Mouse (Mus musculus): ENCODE results near the gene Birc7. TPM values are rescaled to one million over a fixed set of nuclear protein-coding genes. Genes with fewer than 3 reads are reported as not detected.
A peak's percentile ranks its signal among the peaks of the same experiment; 100 is the strongest.

Gene Birc7
- not detected for polyA plus RNA-seq (2012; fragmentation: generic; extraction: Trizol)

GRCm38 (mm10) chr2:180928723-180929122, at the start of gene Birc7:
Birc7 (plus strand) TSS chr2:180929023.
- peaks cover 47% of the 10 kb centered on the region for H3K27me3 ChIP-seq (ENCODE audit: control insufficient read depth, insufficient read depth, insufficient read length)
- no peak within 1 kb of the TSS for H3K4me2 ChIP-seq (ENCODE audit: low read depth)
- no peak within 1 kb of the TSS for H3ac ChIP-seq (ENCODE audit: control insufficient read depth, insufficient read length)
- TF ChIP-seq USF1 (IDR thresholded peaks at IDR 0.05; ENCODE audit: low read depth), result no peak
- TF ChIP-seq MYOG (IDR thresholded peaks at IDR 0.05; ENCODE audit: control insufficient read depth in 1 of 3, insufficient read depth in 1 of 3, insufficient read length in 2 of 3, low read depth in 2 of 3), result no peak
- no peak for TF ChIP-seq MYOD1 (IDR thresholded peaks at IDR 0.05; ENCODE audit: control insufficient read depth in 1 of 3, insufficient read length in 2 of 3, low read depth in 2 of 3)
- TF ChIP-seq SRF (IDR thresholded peaks at IDR 0.05; ENCODE audit: control insufficient read depth, insufficient read length, low read depth), result no peak
- TF ChIP-seq CEBPB (IDR thresholded peaks at IDR 0.05; ENCODE audit: insufficient read depth, poor library complexity, severe bottlenecking), result no peak
- TF ChIP-seq E2F4 (IDR thresholded peaks at IDR 0.05; ENCODE audit: insufficient read depth), result no peak
- TF ChIP-seq TCF3 (IDR thresholded peaks at IDR 0.05; ENCODE audit: insufficient read length, low read depth), result no peak
- TF ChIP-seq TCF12 (IDR thresholded peaks at IDR 0.05; ENCODE audit: insufficient read depth, poor library complexity, severe bottlenecking), result no peak
- no peak within 1 kb of the TSS for H3K4me3 ChIP-seq
- H3K36me3 ChIP-seq (ENCODE audit: control insufficient read depth, insufficient read depth), result no peaks in the 10 kb centered on the region
- no peaks in the 10 kb centered on the region for H3K79me2 ChIP-seq (ENCODE audit: control insufficient read depth, insufficient read depth)

- H3K4me2 ChIP-seq (ENCODE audit: low read depth), result no peak overlapping the region
- H3ac ChIP-seq (ENCODE audit: control insufficient read depth, insufficient read length), result no peak overlapping the region
- H3K27me3 ChIP-seq (ENCODE audit: control insufficient read depth, insufficient read depth, insufficient read length), result peaks cover 35% of the 10 kb centered on the region
- TF ChIP-seq E2F4 (IDR thresholded peaks at IDR 0.05; ENCODE audit: insufficient read depth) (no peak), CEBPB (IDR thresholded peaks at IDR 0.05; ENCODE audit: insufficient read depth, poor library complexity, severe bottlenecking) (no peak), POLR2AphosphoS2 (IDR thresholded peaks at IDR 0.05; ENCODE audit: insufficient read length, low read depth) (no peak), MYOD1 (IDR thresholded peaks at IDR 0.05; ENCODE audit: control insufficient read depth in 1 of 3, insufficient read length in 2 of 3, low read depth in 2 of 3) (no peak), USF1 (IDR thresholded peaks at IDR 0.05; ENCODE audit: low read depth) (no peak), MAX (IDR thresholded peaks at IDR 0.05; ENCODE audit: low read depth) (no peak), POLR2A (IDR thresholded peaks at IDR 0.05; ENCODE audit: insufficient read length, low read depth) (no peak), SRF (IDR thresholded peaks at IDR 0.05; ENCODE audit: control insufficient read depth, insufficient read length, low read depth) (no peak), MYOG (IDR thresholded peaks at IDR 0.05; ENCODE audit: control insufficient read depth in 1 of 3, insufficient read depth in 1 of 3, insufficient read length in 2 of 3, low read depth in 2 of 3) (no peak), REST (IDR thresholded peaks at IDR 0.05; ENCODE audit: insufficient read depth, insufficient read length) (no peak), TCF3 (IDR thresholded peaks at IDR 0.05; ENCODE audit: insufficient read length, low read depth) (no peak), TCF12 (IDR thresholded peaks at IDR 0.05; ENCODE audit: insufficient read depth, poor library complexity, severe bottlenecking) (no peak)
- H3K79me2 ChIP-seq (ENCODE audit: control insufficient read depth, insufficient read depth), result no peaks in the 10 kb centered on the region
- no peak overlapping the region for H3K4me3 ChIP-seq
- H3K36me3 ChIP-seq (ENCODE audit: control insufficient read depth, insufficient read depth), result no peaks in the 10 kb centered on the region
Measured at GRCm38 (mm10) chr2:180879365-180880067, 49.3 kb upstream of the Birc7 start.

- TF ChIP-seq REST (IDR thresholded peaks at IDR 0.05; ENCODE audit: insufficient read depth, insufficient read length), result no peak
- no peak for TF ChIP-seq E2F4 (IDR thresholded peaks at IDR 0.05; ENCODE audit: insufficient read depth)
- TF ChIP-seq POLR2A (IDR thresholded peaks at IDR 0.05; ENCODE audit: insufficient read length, low read depth), result no peak
- no peak for TF ChIP-seq POLR2AphosphoS2 (IDR thresholded peaks at IDR 0.05; ENCODE audit: insufficient read length, low read depth)
- TF ChIP-seq SRF (IDR thresholded peaks at IDR 0.05; ENCODE audit: control insufficient read depth, insufficient read length, low read depth), result no peak
- TF ChIP-seq MYOG (IDR thresholded peaks at IDR 0.05; ENCODE audit: control insufficient read depth in 1 of 3, insufficient read depth in 1 of 3, insufficient read length in 2 of 3, low read depth in 2 of 3), result no peak
- no peak for TF ChIP-seq MAX (IDR thresholded peaks at IDR 0.05; ENCODE audit: low read depth)
- H3K4me2 ChIP-seq (ENCODE audit: low read depth), result no peak overlapping the region
Measured at GRCm38 (mm10) chr2:180881281-180881680, 47.5 kb upstream of the Birc7 start.

GRCm38 (mm10) chr2:180885270-180885669, 43.6 kb upstream of the Birc7 start:
- Histone ChIP-seq H3K79me2 (ENCODE audit: control insufficient read depth, insufficient read depth) (no peaks in the 10 kb centered on the region), H3K27me3 (ENCODE audit: control insufficient read depth, insufficient read depth, insufficient read length) (peaks cover 47% of the 10 kb centered on the region), H3K4me3 (no peak overlapping the region), H3K36me3 (ENCODE audit: control insufficient read depth, insufficient read depth) (no peaks in the 10 kb centered on the region), H3ac (ENCODE audit: control insufficient read depth, insufficient read length) (no peak overlapping the region), H3K4me2 (ENCODE audit: low read depth) (no peak overlapping the region)
- TF ChIP-seq REST (IDR thresholded peaks at IDR 0.05; ENCODE audit: insufficient read depth, insufficient read length) (peak; percentile 64), TCF12 (IDR thresholded peaks at IDR 0.05; ENCODE audit: insufficient read depth, poor library complexity, severe bottlenecking) (no peak)

More at GRCm38 (mm10) chr2:180881281-180881680, 47.5 kb upstream of the Birc7 start:
- no peaks in the 10 kb centered on the region for H3K36me3 ChIP-seq (ENCODE audit: control insufficient read depth, insufficient read depth)
- peaks cover 35% of the 10 kb centered on the region for H3K27me3 ChIP-seq (ENCODE audit: control insufficient read depth, insufficient read depth, insufficient read length)
- H3K79me2 ChIP-seq (ENCODE audit: control insufficient read depth, insufficient read depth), result no peaks in the 10 kb centered on the region
- H3ac ChIP-seq (ENCODE audit: control insufficient read depth, insufficient read length), result no peak overlapping the region
- no peak overlapping the region for H3K4me3 ChIP-seq

- Histone ChIP-seq H3ac (ENCODE audit: control insufficient read depth, insufficient read length) (no peak overlapping the region), H3K79me2 (ENCODE audit: control insufficient read depth, insufficient read depth) (no peaks in the 10 kb centered on the region), H3K36me3 (ENCODE audit: control insufficient read depth, insufficient read depth) (no peaks in the 10 kb centered on the region), H3K27me3 (ENCODE audit: control insufficient read depth, insufficient read depth, insufficient read length) (peaks cover 63% of the 10 kb centered on the region), H3K4me2 (ENCODE audit: low read depth) (no peak overlapping the region), H3K4me3 (no peak overlapping the region)
- TF ChIP-seq MAX (IDR thresholded peaks at IDR 0.05; ENCODE audit: low read depth), result no peak
Measured at GRCm38 (mm10) chr2:180889271-180889920, 39.4 kb upstream of the Birc7 start.
